Mouse (Mus musculus) C2C12 (cell line): Measurements from ENCODE around the gene Vps9d1.

Experiments
- CTCF ChIP-seq: IDR thresholded peaks from one replicate; pipeline ENCODE4 v1.5.1; 2011; ENCODE audit not compliant: control insufficient read depth, insufficient read depth, insufficient read length
- MAX ChIP-seq: IDR thresholded peaks from one replicate; pipeline ENCODE4 v1.6.1; 2011; ENCODE audit warnings: mild to moderate bottlenecking, control low read depth
- MYOG ChIP-seq: IDR thresholded peaks from one replicate; pipeline ENCODE4 v1.6.1; 2011; ENCODE audit not compliant: control insufficient read depth, insufficient read length; ENCODE audit errors: extremely low read depth

DNA sequence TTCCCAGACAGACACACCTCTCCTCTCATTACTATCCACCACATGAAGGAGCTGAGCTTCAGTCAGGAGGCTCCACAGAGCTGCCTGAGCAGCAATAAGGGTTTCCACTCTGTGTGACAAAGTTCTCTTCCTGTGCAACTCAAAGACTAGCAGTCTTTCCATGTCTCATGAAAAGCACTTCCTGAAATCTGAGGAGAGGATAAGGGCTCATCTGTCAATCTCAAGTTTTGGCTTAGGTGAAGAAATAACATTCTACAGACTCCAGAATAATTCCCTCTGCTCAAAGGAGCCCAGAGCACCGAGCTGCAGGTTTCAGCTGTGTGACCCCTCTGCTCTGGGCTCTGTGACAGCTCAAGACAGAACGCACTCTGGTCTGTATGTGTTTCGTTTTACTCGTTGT lies 1.2 kb downstream of the Vps9d1 start:
- TF ChIP-seq CTCF (no peak), MAX (no peak), MYOG (no peak)
